Mouse (Mus musculus): ENCODE measurements around the gene Numa1. TPM values are rescaled to one million over a fixed set of nuclear protein-coding genes. Genes with fewer than 3 reads are reported as not detected.
"Not testable (repeated sequence)": the region's sequence is repeated elsewhere in the genome, so short reads cannot be mapped to it uniquely, and the experiment has no call there.

Gene Numa1
- polyA plus RNA-seq, 1 experiment from 2014 or later: 79.0 TPM

- Histone ChIP-seq H3K4me3 (no peak overlapping the region), H3K4me1 (replicated peaks) (no peaks in the 10 kb centered on the region), H3K9me3 (no peaks in the 10 kb centered on the region), H3K27ac (no peak overlapping the region), H3K27me3 (ENCODE audit: insufficient read depth, poor library complexity, severe bottlenecking) (no peaks in the 10 kb centered on the region), H3K36me3 (peaks cover 100% of the 10 kb centered on the region)
- 88% methylated on average over 26 of the region's 26 CpGs for WGBS
- DNase-seq (ENCODE audit: low spot score): no peak
Measured at GRCm38 (mm10) chr7:102000921-102001630, 67.2 kb downstream of the Numa1 start.

- Histone ChIP-seq H3K27me3 (ENCODE audit: insufficient read depth, poor library complexity, severe bottlenecking) (no peaks in the 10 kb centered on the region), H3K4me1 (replicated peaks) (no peaks in the 10 kb centered on the region), H3K36me3 (peaks cover 100% of the 10 kb centered on the region), H3K27ac (no peak overlapping the region), H3K4me3 (no peak overlapping the region), H3K9me3 (no peaks in the 10 kb centered on the region)
- 94% methylated on average over 1 of the region's 1 CpGs for WGBS
- no peak for DNase-seq (ENCODE audit: low spot score)
Measured at GRCm38 (mm10) chr7:102006520-102006919, 72.6 kb downstream of the Numa1 start.

DNA sequence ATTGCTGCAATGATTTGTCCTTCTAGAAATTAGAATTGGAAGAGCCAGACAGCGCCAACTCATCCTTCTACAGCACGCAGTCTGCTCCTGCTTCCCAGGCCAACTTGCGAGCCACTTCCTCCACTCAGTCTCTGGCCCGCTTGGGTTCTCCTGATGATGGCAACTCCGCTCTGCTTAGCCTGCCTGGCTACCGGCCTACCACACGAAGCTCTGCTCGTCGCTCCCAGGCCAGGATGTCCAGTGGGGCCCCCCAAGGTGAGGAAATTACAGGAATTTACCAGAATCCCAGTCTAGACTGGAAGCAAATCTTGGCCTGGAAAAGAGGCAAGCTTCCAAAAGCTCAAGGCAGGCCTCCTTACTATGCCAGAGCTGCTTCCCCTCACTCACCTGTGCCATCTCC is 77.9 kb downstream of the Numa1 start:
- Histone ChIP-seq H3K27ac (no peak overlapping the region), H3K4me3 (no peak overlapping the region), H3K36me3 (peaks cover 100% of the 10 kb centered on the region), H3K4me1 (replicated peaks) (no peaks in the 10 kb centered on the region), H3K9me3 (no peaks in the 10 kb centered on the region), H3K27me3 (ENCODE audit: insufficient read depth, poor library complexity, severe bottlenecking) (no peaks in the 10 kb centered on the region)
- WGBS: 93% methylated on average over 9 of the region's 9 CpGs
- no peak for DNase-seq (ENCODE audit: low spot score)

- Histone ChIP-seq H3K36me3 (peaks cover 100% of the 10 kb centered on the region), H3K9me3 (no peaks in the 10 kb centered on the region), H3K27ac (no peak overlapping the region), H3K4me3 (no peak overlapping the region), H3K27me3 (ENCODE audit: insufficient read depth, poor library complexity, severe bottlenecking) (no peaks in the 10 kb centered on the region), H3K4me1 (replicated peaks) (no peaks in the 10 kb centered on the region)
- 90% methylated on average over 8 of the region's 8 CpGs for WGBS
- no peak for DNase-seq (ENCODE audit: low spot score)
Measured at GRCm38 (mm10) chr7:102013416-102013815, 79.5 kb downstream of the Numa1 start.

- no peak for DNase-seq (ENCODE audit: low spot score)
- WGBS: 93% methylated on average over 2 of the region's 2 CpGs
- Histone ChIP-seq H3K9me3 (no peaks in the 10 kb centered on the region), H3K27me3 (ENCODE audit: insufficient read depth, poor library complexity, severe bottlenecking) (no peaks in the 10 kb centered on the region), H3K27ac (no peak overlapping the region), H3K4me3 (no peak overlapping the region), H3K4me1 (replicated peaks) (no peaks in the 10 kb centered on the region), H3K36me3 (peaks cover 100% of the 10 kb centered on the region)
Measured at GRCm38 (mm10) chr7:102014995-102015394, 81.1 kb downstream of the Numa1 start.

DNA sequence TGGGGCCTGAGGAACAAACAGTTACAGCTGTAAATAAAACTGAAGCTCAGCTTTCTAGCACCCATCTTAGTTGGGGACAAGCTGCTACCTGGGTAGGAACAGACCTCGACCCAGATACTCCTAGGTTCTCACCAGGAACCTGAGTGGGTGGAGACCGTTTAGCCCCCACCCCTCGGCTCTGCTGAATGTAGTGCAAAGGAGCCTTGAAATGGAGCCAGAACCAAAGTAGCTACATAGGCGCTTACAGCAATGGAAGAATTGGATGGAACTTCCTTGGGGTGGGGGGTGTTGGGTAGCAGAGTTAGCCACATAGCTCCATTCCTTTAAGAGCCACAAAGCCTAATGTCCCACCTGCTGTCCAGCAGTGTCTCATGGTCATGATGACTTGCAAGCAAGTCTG is 83.0 kb downstream of the Numa1 start:
- peaks cover 99% of the 10 kb centered on the region for H3K36me3 ChIP-seq

GRCm38 (mm10) chr7:102017452-102017851 is 83.5 kb downstream of the Numa1 start:
- no peak overlapping the region for H3K27ac ChIP-seq

More for the DNA sequence above, 83.0 kb downstream of the Numa1 start:
- DNase-seq (ENCODE audit: low spot score): no peak
- 90% methylated on average over 4 of the region's 4 CpGs for WGBS
- no peak overlapping the region for H3K4me3 ChIP-seq
- H3K27me3 ChIP-seq (ENCODE audit: insufficient read depth, poor library complexity, severe bottlenecking): no peaks in the 10 kb centered on the region
- H3K9me3 ChIP-seq: no peaks in the 10 kb centered on the region
- no peak overlapping the region for H3K27ac ChIP-seq
- H3K4me1 ChIP-seq (replicated peaks): no peaks in the 10 kb centered on the region

GRCm38 (mm10) chr7:102018034-102018433 is 84.1 kb downstream of the Numa1 start:
- 86% methylated on average over 7 of the region's 7 CpGs for WGBS
- no peak overlapping the region for H3K4me3 ChIP-seq
- H3K27me3 ChIP-seq (ENCODE audit: insufficient read depth, poor library complexity, severe bottlenecking): no peaks in the 10 kb centered on the region
- DNase-seq (ENCODE audit: low spot score): no peak
- H3K27ac ChIP-seq: no peak overlapping the region
- H3K9me3 ChIP-seq: no peaks in the 10 kb centered on the region
- H3K4me1 ChIP-seq (replicated peaks): no peaks in the 10 kb centered on the region
- peaks cover 99% of the 10 kb centered on the region for H3K36me3 ChIP-seq

More at GRCm38 (mm10) chr7:102017452-102017851, 83.5 kb downstream of the Numa1 start:
- H3K4me1 ChIP-seq (replicated peaks): no peaks in the 10 kb centered on the region
- WGBS: 86% methylated on average over 5 of the region's 5 CpGs
- H3K36me3 ChIP-seq: peaks cover 99% of the 10 kb centered on the region
- no peaks in the 10 kb centered on the region for H3K27me3 ChIP-seq (ENCODE audit: insufficient read depth, poor library complexity, severe bottlenecking)
- H3K4me3 ChIP-seq: no peak overlapping the region
- no peaks in the 10 kb centered on the region for H3K9me3 ChIP-seq
- DNase-seq (ENCODE audit: low spot score): no peak

DNA sequence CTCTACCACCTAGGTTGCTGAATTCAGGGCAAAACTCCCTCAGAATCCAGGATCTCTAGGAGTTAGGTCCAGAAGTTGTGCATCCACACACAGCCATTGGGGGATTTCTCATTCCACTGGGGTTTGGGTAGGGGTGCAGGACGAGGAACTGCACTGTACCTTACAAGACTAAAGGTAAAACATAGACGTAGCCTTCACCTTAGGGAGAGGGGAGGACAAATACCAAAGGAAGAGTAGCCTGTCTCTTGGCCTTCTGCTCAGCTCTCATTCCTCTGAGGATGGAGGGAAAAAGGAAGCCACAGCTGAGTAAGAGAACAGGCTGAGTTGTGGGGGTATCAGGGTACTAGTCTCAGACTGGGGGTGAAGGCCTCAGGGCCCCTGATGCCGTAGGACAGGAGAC is 84.7 kb downstream of the Numa1 start, which contains the start of gene Il18bp:
Il18bp (minus strand) TSS at position 101 of the 400 bp plus-strand sequence.
- Histone ChIP-seq H3K9me3 (no peaks in the 10 kb centered on the region), H3K27me3 (ENCODE audit: insufficient read depth, poor library complexity, severe bottlenecking) (no peaks in the 10 kb centered on the region), H3K4me1 (replicated peaks) (no peaks in the 10 kb centered on the region), H3K36me3 (peaks cover 99% of the 10 kb centered on the region), H3K4me3 (no peak within 1 kb of the TSS), H3K27ac (no peak within 1 kb of the TSS)
- 96% methylated on average over 3 of the region's 3 CpGs for WGBS
- DNase-seq (ENCODE audit: low spot score): no peak

DNA sequence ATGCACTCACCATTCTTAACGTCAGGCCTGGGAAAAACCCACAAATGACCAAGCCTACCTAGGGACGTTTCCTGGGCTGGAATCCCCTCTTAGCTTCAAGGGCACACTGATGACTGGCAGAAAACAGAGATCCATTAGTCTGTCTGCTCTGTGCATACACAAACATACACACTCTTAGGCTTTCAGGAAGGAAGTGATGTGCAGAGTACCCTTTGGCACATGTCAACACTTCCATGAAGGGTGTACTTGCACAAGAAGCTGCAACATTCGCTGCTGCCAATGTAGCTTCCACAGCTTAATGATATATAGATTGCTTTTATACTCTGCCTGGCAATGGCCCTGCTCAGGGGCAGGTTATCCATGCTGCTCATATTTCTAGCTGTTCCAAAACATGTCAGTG is 85.5 kb downstream of the Numa1 start:
- WGBS: 79% methylated on average over 3 of the region's 3 CpGs
- DNase-seq (ENCODE audit: low spot score): no peak

DNA sequence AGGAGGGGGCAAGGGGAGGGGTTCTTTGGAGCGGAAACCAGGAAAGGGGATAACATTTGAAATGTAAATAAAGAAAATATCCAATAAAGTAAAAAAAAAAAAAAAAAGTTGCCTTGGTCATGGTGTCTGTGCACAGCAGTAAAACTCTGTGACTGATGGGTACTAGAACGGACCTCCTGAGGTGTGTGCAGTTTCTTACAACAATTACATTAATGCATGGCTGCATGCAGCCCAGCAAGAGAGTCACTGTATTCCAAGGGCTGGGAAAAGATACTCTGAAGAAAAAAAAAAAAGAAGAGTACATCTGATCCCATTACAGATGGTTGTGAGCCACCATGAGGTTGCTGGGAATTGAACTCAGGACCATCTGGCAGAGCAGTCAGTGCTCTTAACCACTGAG is 87.0 kb downstream of the Numa1 start:
- H3K27me3 ChIP-seq (ENCODE audit: insufficient read depth, poor library complexity, severe bottlenecking); H3K9me3 ChIP-seq; H3K27ac ChIP-seq; H3K4me3 ChIP-seq; H3K4me1 ChIP-seq (replicated peaks); DNase-seq (ENCODE audit: low spot score): not testable (repeated sequence)
- 91% methylated on average over 2 of the region's 2 CpGs for WGBS
- peaks cover 99% of the 10 kb centered on the region for H3K36me3 ChIP-seq

More for the DNA sequence above, 85.5 kb downstream of the Numa1 start:
- H3K36me3 ChIP-seq: peaks cover 99% of the 10 kb centered on the region
- no peak overlapping the region for H3K4me3 ChIP-seq
- no peaks in the 10 kb centered on the region for H3K27me3 ChIP-seq (ENCODE audit: insufficient read depth, poor library complexity, severe bottlenecking)
- no peaks in the 10 kb centered on the region for H3K4me1 ChIP-seq (replicated peaks)
- no peak overlapping the region for H3K27ac ChIP-seq
- no peaks in the 10 kb centered on the region for H3K9me3 ChIP-seq

- Histone ChIP-seq H3K4me3 (no peak overlapping the region), H3K9me3 (no peaks in the 10 kb centered on the region), H3K27me3 (ENCODE audit: insufficient read depth, poor library complexity, severe bottlenecking) (no peaks in the 10 kb centered on the region), H3K4me1 (replicated peaks) (no peaks in the 10 kb centered on the region), H3K36me3 (peaks cover 95% of the 10 kb centered on the region), H3K27ac (no peak overlapping the region)
- 96% methylated on average over 9 of the region's 9 CpGs for WGBS
- no peak for DNase-seq (ENCODE audit: low spot score)
Measured at GRCm38 (mm10) chr7:102023821-102024220, 89.9 kb downstream of the Numa1 start.

- Histone ChIP-seq H3K27ac (no peak overlapping the region), H3K27me3 (ENCODE audit: insufficient read depth, poor library complexity, severe bottlenecking) (no peaks in the 10 kb centered on the region), H3K36me3 (peaks cover 94% of the 10 kb centered on the region), H3K4me1 (replicated peaks) (no peaks in the 10 kb centered on the region), H3K4me3 (no peak overlapping the region), H3K9me3 (no peaks in the 10 kb centered on the region)
- 90% methylated on average over 2 of the region's 2 CpGs for WGBS
- DNase-seq (ENCODE audit: low spot score): no peak
Measured at GRCm38 (mm10) chr7:102025187-102026119, 91.5 kb downstream of the Numa1 start.
